Mouse (Mus musculus) mouse embryonic stem cell (cell line): ENCODE measurements around the gene Irak1.

ENCODE experiments used
- in situ Hi-C, 2 experiments: fragments of 300-500 bp; cut with MboI; formaldehyde crosslinking; loops; 1 replicate in 1 of 2; 3 replicates in 1 of 2; pipeline ENCODE4 v1.14.3; 2019 to 2020; ENCODE audit warnings: low sequenced_read_pairs in 2 of 2, low pct_unique_long_range_greater_than_20kb in 1 of 2, mixed read lengths in 1 of 2; ENCODE audit not compliant: unreplicated experiment in 1 of 2

Irak1 gene

GRCm38 (mm10) chrX:73969167-73969566 is 54.6 kb downstream of the Irak1 start:
- in situ Hi-C loops, result loop anchor here in 1 of 2 experiments (25.0 kb wide), 1 partner anchor 93 kb away; no protein-coding TSS in a partner anchor

- in situ Hi-C loops, result loop anchor here in 1 of 2 experiments (25.0 kb wide), 1 partner anchor 95 kb away; no protein-coding TSS in a partner anchor
These were observed 56.3 kb downstream of the Irak1 start for GRCm38 (mm10) chrX:73967177-73968075.

- in situ Hi-C loops, result loop anchor here in 1 of 2 experiments (25.0 kb wide), 1 partner anchor 96 kb away; no protein-coding TSS in a partner anchor
These were observed 57.2 kb downstream of the Irak1 start, which contains the start of gene Hcfc1 for GRCm38 (mm10) chrX:73966248-73967176. Gene Hcfc1 (minus strand): TSS chrX:73966357.

GRCm38 (mm10) chrX:73965307-73965706 is 58.4 kb downstream of the Irak1 start:
- in situ Hi-C loops, result loop anchor here in 1 of 2 experiments (25.0 kb wide), 1 partner anchor 97 kb away; no protein-coding TSS in a partner anchor

- in situ Hi-C loops, result loop anchor here in 1 of 2 experiments (25.0 kb wide), 1 partner anchor 98 kb away; no protein-coding TSS in a partner anchor
These were observed 59.4 kb downstream of the Irak1 start for GRCm38 (mm10) chrX:73964363-73964762.
